Mouse (Mus musculus) myocyte (in vitro differentiated cells): ENCODE results near the gene Ifnl2.

Experiments
- E2F4 ChIP-seq: IDR thresholded peaks from one replicate; pipeline ENCODE4 v1.6.1; 2011; ENCODE audit warnings: mild to moderate bottlenecking, control low read depth, moderate library complexity; ENCODE audit not compliant: insufficient read depth
- MYOD1 ChIP-seq, 3 experiments: IDR thresholded peaks; one replicate each; pipeline ENCODE4 v1.6.1; 2011; ENCODE audit warnings: control low read depth in 2 of 3, low read depth in 2 of 3, mild to moderate bottlenecking in 2 of 3, moderate library complexity in 1 of 3; ENCODE audit not compliant: insufficient read length in 2 of 3, control insufficient read depth in 1 of 3
- POLR2A ChIP-seq: IDR thresholded peaks from one replicate; pipeline ENCODE4 v1.6.1; 2011; ENCODE audit warnings: low read depth, mild to moderate bottlenecking, control low read depth, moderate library complexity; ENCODE audit not compliant: insufficient read length
- POLR2AphosphoS2 ChIP-seq: IDR thresholded peaks from one replicate; pipeline ENCODE4 v1.6.1; 2011; ENCODE audit warnings: low read depth, control low read depth; ENCODE audit not compliant: insufficient read length
- USF1 ChIP-seq: IDR thresholded peaks from one replicate; pipeline ENCODE4 v1.6.1; 2011; ENCODE audit warnings: low read depth, mild to moderate bottlenecking, control low read depth, moderate library complexity

DNA sequence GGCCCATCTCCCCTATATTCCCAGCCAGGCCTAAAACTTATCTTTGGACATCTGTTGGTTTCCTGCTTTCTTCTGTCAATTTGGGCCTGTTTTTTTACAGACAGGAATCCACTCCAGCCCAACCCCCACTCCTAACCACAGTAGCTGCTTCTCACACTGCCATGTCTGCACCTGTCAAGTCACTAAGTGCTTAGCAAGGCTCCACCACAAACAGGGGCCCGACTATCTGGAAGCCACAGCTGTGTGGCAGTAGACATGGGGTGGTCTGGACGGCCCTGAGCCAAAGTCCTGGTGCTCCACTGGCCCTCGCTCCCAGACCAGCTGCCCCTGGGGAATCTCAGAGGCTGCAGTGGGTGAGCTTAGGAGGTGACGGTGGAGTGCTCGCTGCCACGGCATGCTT lies 47.5 kb upstream of the Ifnl2 start:
- TF ChIP-seq E2F4 (no peak), POLR2A (peak; percentile 22), POLR2AphosphoS2 (no peak), USF1 (no peak), MYOD1 (IDR thresholded peaks at IDR 0.05; ENCODE audit: control insufficient read depth in 1 of 3, insufficient read length in 2 of 3, low read depth in 2 of 3) (peak; percentile 78 to 96 (median 94))
